Mouse (Mus musculus) olfactory bulb, adult 2 months (tissue): ENCODE measurements around the gene Ppa1.

Source experiments
- CTCF ChIP-seq: fragments of 200-500 bp; IDR thresholded peaks from 2 replicates; pipeline ENCODE4 v1.5.1; 2012; ENCODE audit warnings: low read depth, mild to moderate bottlenecking, low read length, moderate library complexity; ENCODE audit not compliant: insufficient read depth
- POLR2A ChIP-seq: fragments of 200-500 bp; IDR thresholded peaks from 2 replicates; pipeline ENCODE4 v1.6.1; 2012; ENCODE audit warnings: mild to moderate bottlenecking, low read depth, low read length, moderate library complexity; ENCODE audit not compliant: insufficient read depth

DNA sequence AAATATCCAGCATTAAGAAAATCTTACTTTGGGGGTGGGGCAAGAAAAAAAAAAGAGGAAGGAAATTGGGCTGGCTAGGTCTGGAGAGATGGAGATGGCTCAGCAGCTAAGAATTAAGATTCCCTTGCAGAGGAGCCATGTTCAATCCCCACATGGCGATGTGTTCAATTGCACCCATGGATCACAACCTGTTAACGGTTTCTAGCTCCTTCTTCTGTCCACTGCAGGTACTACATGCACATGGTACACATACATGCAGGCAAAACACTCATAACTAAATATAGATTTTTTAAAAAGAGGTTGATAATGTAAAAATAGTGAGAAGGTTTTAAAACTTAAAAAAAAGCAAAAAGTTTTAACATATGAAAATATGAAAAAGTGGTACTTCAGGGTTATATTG lies 29.8 kb upstream of the Ppa1 start:
- TF ChIP-seq CTCF (no peak), POLR2A (no peak)
